Mouse (Mus musculus): Measurements from ENCODE around the gene Tspan33. TPM values are rescaled to one million over a fixed set of nuclear protein-coding genes. Genes with fewer than 3 reads are reported as not detected.

The Tspan33 gene
- polyA plus RNA-seq, 1 experiment from 2014 or later = 6.1 TPM

Other genes starting within 250 kb of the Tspan33 start
- gene Atp6v1f, start 226.5 kb upstream of the Tspan33 start, polyA plus RNA-seq (2014; fragmentation: Nextera tagmentation; extraction: Ambion mirVana) = 209 and 215 TPM in 2 replicates
- not detected in 2 replicates for gene Atp6v1fnb, start 222.8 kb upstream of the Tspan33 start, polyA plus RNA-seq (2014; fragmentation: Nextera tagmentation; extraction: Ambion mirVana)
- gene Kcp, start 186.3 kb upstream of the Tspan33 start, polyA plus RNA-seq (2014; fragmentation: Nextera tagmentation; extraction: Ambion mirVana) = 11.3 and 12.9 TPM in 2 replicates
- 2.5 and 2.7 TPM in 2 replicates for gene Irf5, start 167.6 kb upstream of the Tspan33 start, polyA plus RNA-seq (2014; fragmentation: Nextera tagmentation; extraction: Ambion mirVana)
- 97.3 and 118 TPM in 2 replicates for gene Tnpo3, start 84.3 kb upstream of the Tspan33 start, polyA plus RNA-seq (2014; fragmentation: Nextera tagmentation; extraction: Ambion mirVana)
- 38.6 and 39.3 TPM in 2 replicates for gene Smo, start 41.3 kb downstream of the Tspan33 start, polyA plus RNA-seq (2014; fragmentation: Nextera tagmentation; extraction: Ambion mirVana)
- 14.5 and 17.4 TPM in 2 replicates for gene Ahcyl2, start 73.8 kb downstream of the Tspan33 start, polyA plus RNA-seq (2014; fragmentation: Nextera tagmentation; extraction: Ambion mirVana)
- gene Strip2, start 222.8 kb downstream of the Tspan33 start, polyA plus RNA-seq (2014; fragmentation: Nextera tagmentation; extraction: Ambion mirVana) = 0.82 and 0.99 TPM in 2 replicates

Data from hindbrain, embryonic 11.5 days (tissue).